Mouse (Mus musculus) embryonic fibroblast, embryonic 13.5 days (primary cell): ENCODE data around the gene Lce3f.

Source experiments
- CTCF ChIP-seq: IDR thresholded peaks from 2 replicates; pipeline ENCODE4 v1.5.1; 2011; ENCODE audit warnings: mild to moderate bottlenecking, control low read depth, low read length, moderate library complexity, borderline replicate concordance; ENCODE audit not compliant: insufficient read depth
- POLR2A ChIP-seq: IDR thresholded peaks from 2 replicates; pipeline ENCODE4 v1.6.1; 2011; ENCODE audit warnings: low read depth, mild to moderate bottlenecking, control low read depth, low read length, moderate library complexity

DNA sequence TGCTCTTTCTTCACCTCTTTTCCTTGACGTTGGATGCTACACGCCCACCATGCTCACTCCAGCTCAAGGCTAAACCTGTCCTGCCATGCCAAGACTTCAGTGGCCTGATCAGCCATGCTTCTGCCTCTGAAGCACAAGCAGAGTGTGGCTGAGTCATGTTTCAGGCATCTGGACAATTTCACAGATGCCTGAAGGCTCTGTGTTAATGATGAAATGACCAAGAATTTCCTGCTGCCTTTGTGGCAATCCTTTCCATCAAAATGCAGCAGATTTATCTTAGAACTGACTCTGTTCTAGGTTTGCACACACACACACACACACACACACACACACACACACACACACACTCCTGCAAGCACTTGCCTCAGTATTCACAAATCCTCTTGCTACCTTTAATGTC lies 33.5 kb downstream of the Lce3f start:
- TF ChIP-seq POLR2A: no peak
- TF ChIP-seq CTCF: no peak
